9 mouse cellular contexts compared by ENCODE assay signal in the genomic region with DNA sequence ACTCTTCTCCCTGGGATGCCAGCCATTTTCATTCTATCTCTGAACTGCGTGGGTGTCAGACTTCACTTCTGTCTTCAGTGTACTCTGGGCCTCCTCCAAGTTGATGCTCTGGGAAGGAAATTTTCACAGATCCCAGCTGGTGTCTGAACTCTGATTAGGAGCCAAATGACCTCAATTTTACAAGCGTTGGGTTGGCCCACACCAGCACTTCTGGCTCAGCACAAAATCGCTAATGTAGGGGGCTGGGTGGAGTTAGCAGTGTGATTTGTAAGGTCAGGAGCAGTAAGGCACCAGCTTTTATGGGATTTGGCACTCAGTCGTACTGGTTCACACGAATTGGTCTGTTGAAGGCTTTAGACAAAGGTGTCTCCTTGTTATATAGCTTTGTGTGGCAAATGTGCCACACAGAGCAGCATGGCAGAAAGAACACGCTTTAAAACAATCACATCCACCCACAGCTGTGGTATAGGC.
DNase-seq lines count a peak whose midpoint lies in the region; ATAC-seq and TF ChIP-seq lines count a peak whose summit lies in the region.
"Had no signal": no experiment of that assay in that cellular context is flagged by ENCODE, and none has a peak within 500 bp of the region (broad histone marks: within the 10 kb centered on the region; RNA-seq: fewer than 3 reads in every experiment).

No protein-coding gene starts in this region.

- intact Hi-C loops in heart, adult 2 months (cut with DNase I): no loop called here

- no peak for TF ChIP-seq POLR2A in heart, adult 2 months (IDR thresholded peaks at IDR 0.05; ENCODE audit: insufficient read depth, low read depth, low read length)

- H3K4me2 ChIP-seq in forebrain, embryonic 13.5 days: no peak overlapping the region
- no peak overlapping the region for H3K4me2 ChIP-seq in forebrain, embryonic 12.5 days
- H3K4me2 ChIP-seq: liver, embryonic 15.5 days had no signal

- no peak for TF ChIP-seq CTCF in heart, adult 2 months (IDR thresholded peaks at IDR 0.05)

- H3K9me3 ChIP-seq in forebrain, embryonic 13.5 days (replicated peaks): no peaks in the 10 kb centered on the region
- no peaks in the 10 kb centered on the region for H3K9me3 ChIP-seq in forebrain, embryonic 12.5 days
- H3K9me3 ChIP-seq: liver, embryonic 15.5 days had no signal

- 48% methylated on average over 6 of the region's 6 CpGs for WGBS in forebrain, embryonic 13.5 days
- WGBS in forebrain, embryonic 12.5 days: 71% methylated on average over 6 of the region's 6 CpGs
- 34% methylated on average over 6 of the region's 6 CpGs for WGBS in heart, adult 2 months

- no peaks in the 10 kb centered on the region for H3K27me3 ChIP-seq in forebrain, embryonic 13.5 days
- H3K27me3 ChIP-seq in forebrain, embryonic 12.5 days: no peaks in the 10 kb centered on the region
- 0 out of 2 replicates have a peak, but pooled peaks cover 3% of the 10 kb centered on the region for H3K27me3 ChIP-seq in heart, adult 2 months (ENCODE audit: control insufficient read depth, insufficient read depth, low read length)
- H3K27me3 ChIP-seq: liver, embryonic 15.5 days had no signal

- TF ChIP-seq EP300 in heart, adult 2 months (IDR thresholded peaks at IDR 0.05; ENCODE audit: insufficient read depth, low read depth, low read length): no peak

- no peaks in the 10 kb centered on the region for H3K79me2 ChIP-seq in heart, adult 2 months (replicated peaks; ENCODE audit: control insufficient read depth, insufficient read depth, low read length)

- H3K36me3 ChIP-seq in forebrain, embryonic 13.5 days (ENCODE audit: poor library complexity, severe bottlenecking): no peaks in the 10 kb centered on the region
- no peaks in the 10 kb centered on the region for H3K36me3 ChIP-seq in forebrain, embryonic 12.5 days (replicated peaks)
- no peaks in the 10 kb centered on the region for H3K36me3 ChIP-seq in heart, adult 2 months (ENCODE audit: control insufficient read depth, insufficient read depth, low read length)
- H3K36me3 ChIP-seq: liver, embryonic 15.5 days had no signal

- H3K9ac ChIP-seq in forebrain, embryonic 13.5 days: no peak overlapping the region
- no peak overlapping the region for H3K9ac ChIP-seq in forebrain, embryonic 12.5 days
- H3K9ac ChIP-seq in heart, adult 2 months (ENCODE audit: low read depth, low read length): no peak overlapping the region
- H3K9ac ChIP-seq: liver, embryonic 15.5 days had no signal

- peaks cover 9% of the 10 kb centered on the region for H3K4me1 ChIP-seq in forebrain, embryonic 13.5 days
- no peaks in the 10 kb centered on the region for H3K4me1 ChIP-seq in forebrain, embryonic 12.5 days
- no peaks in the 10 kb centered on the region; the same call in 1 of the 2 replicates for H3K4me1 ChIP-seq in heart, adult 2 months (ENCODE audit: control insufficient read depth, insufficient read depth, low read length)
- H3K4me1 ChIP-seq: liver, embryonic 15.5 days had no signal

- H3K27ac ChIP-seq in forebrain, embryonic 13.5 days: peak overlapping the region; percentile 31; the same call in 1 of the 2 replicates
- H3K27ac ChIP-seq in forebrain, embryonic 12.5 days: no peak overlapping the region
- no peak overlapping the region for H3K27ac ChIP-seq in heart, adult 2 months
- H3K27ac ChIP-seq: liver, embryonic 15.5 days had no signal

- no peak overlapping the region for H3K4me3 ChIP-seq in forebrain, embryonic 13.5 days
- H3K4me3 ChIP-seq in forebrain, embryonic 12.5 days (replicated peaks): no peak overlapping the region
- no peak overlapping the region for H3K4me3 ChIP-seq in heart, adult 2 months
- H3K4me3 ChIP-seq: liver, embryonic 15.5 days had no signal

- peak; percentile 48 for DNase-seq in cerebellum, adult 11-12 months
- DNase-seq in heart, adult 2 months: peak; percentile 30 to 57
- DNase-seq in kidney, postnatal 10 days: peak; percentile 72
- DNase-seq in retina, embryonic 14.5 days (ENCODE audit: low spot score): peak; percentile 13
- no peak for DNase-seq in left cerebral cortex, adult 11 months (ENCODE audit: low spot score)

- peak; percentile 88 for ATAC-seq in forebrain, embryonic 13.5 days
- no peak for ATAC-seq in forebrain, embryonic 12.5 days (ENCODE audit: low FRiP score)
- no peak for ATAC-seq in megakaryocyte-erythroid progenitor cell, adult 5-6 weeks (replicated peaks; ENCODE audit: low FRiP score, low TSS enrichment, poor library complexity, severe bottlenecking)
